Mouse (Mus musculus) embryonic facial prominence, embryonic 15.5 days (tissue): ENCODE results near the gene Krcc1. TPM values are rescaled to one million over a fixed set of nuclear protein-coding genes. Genes with fewer than 3 reads are reported as not detected.
"Not testable (repeated sequence)": the region's sequence is repeated elsewhere in the genome, so short reads cannot be mapped to it uniquely, and the experiment has no call there.

ENCODE experiments used
- ATAC-seq: fragments of 200-750 bp; cut with Nextera tagmentation; 2 replicates; pipeline ENCODE4 v1.8.0; 2017; ENCODE audit warnings: low read depth, moderate TSS enrichment; ENCODE audit not compliant: insufficient number of reproducible peaks, low FRiP score, low TSS enrichment
- H3K27ac ChIP-seq: fragments of 300-500 bp; sonication (generic); replicated peaks from 2 replicates; pipeline ENCODE4 v1.5.1; 2015; ENCODE audit warnings: mild to moderate bottlenecking, inconsistent platforms
- H3K27me3 ChIP-seq: fragments of 300-500 bp; sonication (generic); 2 replicates; pipeline ENCODE4 v1.6.1; 2015; ENCODE audit warnings: inconsistent platforms
- H3K36me3 ChIP-seq: fragments of 300-500 bp; sonication (generic); 2 replicates; pipeline ENCODE4 v1.6.1; 2015; ENCODE audit warnings: mild to moderate bottlenecking, inconsistent platforms
- H3K4me1 ChIP-seq: fragments of 300-500 bp; sonication (generic); 2 replicates; pipeline ENCODE4 v1.6.1; 2015; ENCODE audit warnings: inconsistent platforms
- H3K4me2 ChIP-seq: fragments of 300-500 bp; sonication (generic); replicated peaks from 2 replicates; pipeline ENCODE4 v1.6.1; 2015; ENCODE audit warnings: mild to moderate bottlenecking, inconsistent platforms
- H3K4me3 ChIP-seq: fragments of 300-500 bp; sonication (generic); replicated peaks from 2 replicates; pipeline ENCODE4 v1.5.1; 2015; ENCODE audit warnings: mild to moderate bottlenecking, inconsistent platforms
- H3K9ac ChIP-seq: fragments of 300-500 bp; sonication (generic); 2 replicates; pipeline ENCODE4 v1.6.1; 2015; ENCODE audit warnings: inconsistent platforms
- H3K9me3 ChIP-seq: fragments of 300-500 bp; sonication (generic); replicated peaks from 2 replicates; pipeline ENCODE4 v1.6.1; 2016; ENCODE audit warnings: inconsistent platforms
- WGBS: fragments of 180-500 bp; shearing (Covaris S2); methylation state at CpG from one replicate; pipeline ENCODE4 v1.1.7; 2015; 5-methylcytosine and 5-hydroxymethylcytosine counted together
- polyA plus RNA-seq: library from polyadenylated mRNA; unstranded; fragments of >200 nt; fragmentation: Nextera tagmentation; extraction: Ambion mirVana; gene quantifications from 2 replicates; pipeline ENCODE4 v1.2.1, GENCODE M21; 2015

Gene Krcc1
- polyA plus RNA-seq, 1 experiment from 2014 or later, result 47.3 TPM

DNA sequence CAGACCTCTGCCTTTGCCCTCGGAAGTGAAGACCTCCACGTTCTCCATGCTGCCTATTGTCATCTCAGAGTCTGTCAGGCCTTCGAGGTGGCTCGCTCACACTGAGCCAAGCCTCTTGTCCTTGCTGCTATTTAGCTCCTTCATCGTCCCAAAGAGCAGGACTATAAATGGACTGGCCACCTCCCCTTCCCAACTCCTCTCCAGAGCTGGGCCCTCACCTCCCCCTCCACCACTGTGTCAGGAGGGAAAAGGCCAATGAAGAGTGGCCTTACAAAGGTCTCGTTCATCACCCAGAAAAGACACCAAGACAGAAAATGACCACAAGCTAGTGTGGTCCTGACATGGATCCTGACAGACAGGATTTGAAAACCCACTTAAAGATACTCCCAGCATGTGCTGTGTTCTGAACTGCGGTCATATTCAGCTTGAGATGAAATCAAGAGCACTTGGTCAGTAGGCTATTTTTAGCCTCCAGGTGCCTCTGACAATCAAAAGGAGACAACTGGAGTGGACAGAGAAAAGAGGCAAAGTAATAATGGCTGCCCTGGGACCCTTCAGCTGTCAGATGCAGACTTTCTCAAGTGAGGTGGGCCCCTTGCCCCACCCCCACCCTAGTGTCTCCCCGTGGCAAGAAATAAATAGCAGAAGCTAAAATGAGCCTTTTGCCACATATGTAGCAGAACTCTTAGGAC lies 9.2 kb upstream of the Krcc1 start:
- no peak overlapping the region for H3K27ac ChIP-seq
- 76% methylated on average over 8 of the region's 8 CpGs for WGBS
- no peaks in the 10 kb centered on the region for H3K27me3 ChIP-seq
- no peaks in the 10 kb centered on the region for H3K9me3 ChIP-seq
- H3K4me1 ChIP-seq, result no peaks in the 10 kb centered on the region
- peak; percentile 77 for ATAC-seq
- H3K4me2 ChIP-seq, result no peak overlapping the region
- H3K9ac ChIP-seq, result no peak overlapping the region
- no peak overlapping the region for H3K4me3 ChIP-seq
- no peaks in the 10 kb centered on the region for H3K36me3 ChIP-seq

DNA sequence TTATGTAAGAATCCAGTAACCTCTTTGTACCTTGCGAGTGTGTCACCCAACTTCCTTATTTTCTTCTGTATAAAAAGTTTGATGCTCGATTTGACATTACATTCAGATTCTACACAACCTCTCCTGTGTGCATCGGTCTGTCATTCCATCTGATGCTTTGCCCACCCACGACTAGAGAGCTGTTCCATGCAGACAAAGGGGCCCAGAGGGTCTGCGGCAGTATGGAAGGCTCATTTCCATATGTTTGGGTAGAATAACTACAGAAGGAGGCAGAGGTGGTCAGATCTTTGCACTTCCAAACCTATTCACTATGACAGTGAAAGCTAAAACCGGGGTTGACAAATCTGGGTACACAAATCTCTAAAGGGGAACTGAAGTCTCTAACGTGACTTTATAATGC lies 3.9 kb upstream of the Krcc1 start:
- not testable (repeated sequence) for H3K27me3 ChIP-seq, H3K36me3 ChIP-seq, H3K4me2 ChIP-seq, H3K9me3 ChIP-seq, H3K27ac ChIP-seq, ATAC-seq, H3K4me1 ChIP-seq, H3K4me3 ChIP-seq, H3K9ac ChIP-seq
- 73% methylated on average over 7 of the region's 7 CpGs for WGBS

DNA sequence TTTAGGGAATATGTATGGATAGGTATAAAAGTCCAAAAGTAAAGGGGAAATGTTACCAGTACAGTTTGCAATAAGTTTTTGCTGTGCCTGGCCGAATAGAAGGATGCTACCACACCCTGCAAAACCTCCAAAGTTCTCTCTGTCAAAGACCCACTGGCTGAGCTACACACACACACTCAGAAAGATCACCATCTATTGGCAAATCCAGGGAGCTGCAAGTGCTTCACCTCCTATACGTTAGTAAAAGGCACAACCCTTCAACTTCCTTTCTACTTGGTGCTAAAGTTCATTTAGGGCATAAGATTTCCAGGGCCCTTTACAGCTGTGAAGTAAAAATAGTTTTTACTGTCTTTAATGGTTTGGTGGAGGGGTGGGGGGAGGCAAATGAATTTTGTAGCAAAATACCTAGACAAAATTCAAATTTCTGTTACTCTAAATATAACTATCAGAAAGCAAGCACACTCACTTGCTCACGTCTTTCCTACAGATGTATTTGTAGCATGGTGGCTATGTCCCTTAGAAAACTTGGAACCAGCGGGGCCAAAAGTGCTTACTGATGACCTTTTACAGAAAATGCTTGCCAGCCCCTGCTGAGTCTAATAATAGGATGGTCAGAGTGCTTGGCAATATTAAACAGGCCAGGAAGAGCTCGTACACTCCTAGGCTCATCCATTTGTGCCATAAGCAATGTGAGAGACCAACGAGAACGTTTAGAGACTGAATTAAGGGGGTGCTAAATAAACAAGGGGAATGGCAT lies 2.4 kb upstream of the Krcc1 start:
- no peak overlapping the region for H3K27ac ChIP-seq
- H3K9me3 ChIP-seq, result no peaks in the 10 kb centered on the region
- 66% methylated on average over 7 of the region's 7 CpGs for WGBS
- H3K36me3 ChIP-seq, result no peaks in the 10 kb centered on the region
- H3K9ac ChIP-seq, result no peak overlapping the region
- no peak overlapping the region for H3K4me3 ChIP-seq
- no peak for ATAC-seq
- no peak overlapping the region for H3K4me2 ChIP-seq
- H3K4me1 ChIP-seq, result peaks cover 6% of the 10 kb centered on the region
- H3K27me3 ChIP-seq, result no peaks in the 10 kb centered on the region

DNA sequence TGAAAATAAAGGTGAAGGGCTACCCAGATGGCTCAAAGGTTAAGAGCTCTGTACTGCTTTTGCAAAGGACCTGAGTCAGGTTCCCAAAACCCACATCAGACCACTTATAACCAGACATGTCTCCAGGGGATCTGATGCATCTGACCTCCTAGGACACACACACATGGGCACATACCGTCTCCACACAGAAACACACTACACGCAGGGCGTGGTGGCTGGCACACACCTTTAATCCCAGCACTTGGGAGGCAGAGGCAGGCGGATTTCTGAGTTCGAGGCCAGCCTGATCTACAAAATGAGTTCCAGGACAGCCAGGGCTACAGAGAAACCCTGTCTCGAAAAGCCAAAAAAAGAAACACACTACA lies 1.8 kb upstream of the Krcc1 start:
- WGBS, result 89% methylated on average over 6 of the region's 6 CpGs

DNA sequence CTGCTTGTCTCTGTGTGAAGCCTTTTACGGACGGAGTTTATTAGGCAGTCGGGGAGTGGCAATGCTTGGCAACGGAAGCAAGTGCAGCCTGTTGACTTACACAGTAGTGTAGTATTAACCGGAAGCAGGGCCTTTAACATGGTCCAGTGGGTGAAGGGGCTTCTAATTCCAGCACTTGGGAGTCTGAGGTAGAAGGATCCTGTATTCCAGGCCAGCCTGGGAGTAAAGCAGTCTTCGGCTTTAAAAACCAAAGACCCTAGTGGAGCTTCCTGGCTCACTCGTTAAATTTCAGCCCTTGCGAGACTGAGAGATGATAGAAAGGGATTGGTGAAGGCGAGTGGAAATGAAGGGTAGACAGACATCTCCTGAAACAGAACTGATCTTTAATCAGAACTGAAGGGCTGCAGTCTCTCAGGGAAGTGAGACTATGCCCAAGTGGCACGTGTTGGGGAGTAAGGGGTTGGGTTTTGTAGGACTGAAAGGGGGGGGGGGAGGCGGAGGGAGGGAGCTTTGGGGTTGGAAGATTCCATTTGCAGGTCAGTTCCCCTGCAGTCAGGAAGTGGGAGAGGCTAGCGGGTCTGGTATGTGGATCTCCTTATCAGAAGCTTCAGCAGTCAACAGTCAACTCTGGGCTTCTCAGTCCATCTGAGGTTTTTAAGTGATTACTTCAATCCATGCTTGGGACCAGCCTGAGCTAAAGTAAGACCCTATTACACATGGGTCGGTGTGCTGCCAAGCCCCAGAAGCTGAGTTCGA lies 998 bp upstream of the Krcc1 start:
- H3K4me3 ChIP-seq, result peak overlapping the region; percentile 92
- WGBS, result 30% methylated on average over 14 of the region's 14 CpGs
- peak; percentile 1; the same call in 1 of the 2 replicates for ATAC-seq
- H3K27me3 ChIP-seq, result no peaks in the 10 kb centered on the region
- peak overlapping the region; percentile 51 for H3K4me2 ChIP-seq
- no peaks in the 10 kb centered on the region for H3K9me3 ChIP-seq
- no peaks in the 10 kb centered on the region for H3K36me3 ChIP-seq
- peak overlapping the region; percentile 97 for H3K27ac ChIP-seq
- no peak overlapping the region for H3K9ac ChIP-seq
- peaks cover 6% of the 10 kb centered on the region for H3K4me1 ChIP-seq

More for the DNA sequence above, 1.8 kb upstream of the Krcc1 start:
- H3K9ac ChIP-seq, H3K4me1 ChIP-seq, ATAC-seq, H3K4me2 ChIP-seq, H3K9me3 ChIP-seq, H3K4me3 ChIP-seq, H3K27ac ChIP-seq, H3K36me3 ChIP-seq, H3K27me3 ChIP-seq: not testable (repeated sequence)

DNA sequence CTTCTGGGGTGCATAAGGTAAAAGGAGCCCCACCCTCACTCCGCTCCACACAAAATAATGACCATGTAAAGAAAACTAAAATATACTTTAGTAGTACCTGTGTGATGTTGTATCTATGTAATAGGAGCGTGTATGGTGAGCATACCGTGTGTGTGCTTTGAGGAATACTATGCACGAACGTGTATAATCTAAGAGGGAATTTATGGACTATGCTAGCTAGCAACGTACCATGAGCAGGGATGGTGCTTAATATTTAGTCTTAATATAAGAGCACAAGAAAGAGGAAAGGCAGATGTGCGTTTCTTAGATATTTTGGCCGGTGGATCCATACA lies 454 bp upstream of the Krcc1 start:
- Histone ChIP-seq H3K4me2 (peak overlapping the region; percentile 51), H3K9me3 (no peaks in the 10 kb centered on the region), H3K27ac (peak overlapping the region; percentile 97), H3K36me3 (no peaks in the 10 kb centered on the region), H3K4me3 (peak overlapping the region; percentile 92), H3K9ac (no peak overlapping the region), H3K27me3 (no peaks in the 10 kb centered on the region), H3K4me1 (peaks cover 6% of the 10 kb centered on the region)
- ATAC-seq, result peak; percentile 13; the same call in 1 of the 2 replicates
- 0% methylated on average over 8 of the region's 8 CpGs for WGBS

DNA sequence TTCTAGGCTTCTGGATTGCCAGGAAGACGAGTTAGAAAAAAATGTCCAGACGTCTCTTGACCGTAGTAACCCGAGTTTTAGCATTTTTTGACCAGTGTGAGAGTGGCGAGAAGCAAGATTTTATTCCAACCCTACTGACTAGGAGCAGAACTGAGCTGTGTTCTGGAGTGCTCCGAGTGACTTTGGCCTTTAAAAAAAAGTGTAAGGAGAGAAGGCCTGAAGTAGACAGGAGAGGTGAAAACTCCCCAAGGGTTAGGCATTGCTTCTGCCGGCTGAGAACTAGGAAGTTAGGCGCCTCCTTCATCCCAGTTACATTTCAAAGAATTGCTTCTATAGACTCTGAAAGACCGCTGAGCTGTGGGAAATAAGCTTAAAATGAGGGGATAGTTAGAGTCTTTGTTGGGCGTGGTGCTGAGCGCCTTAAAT lies 852 bp downstream of the Krcc1 start:
- Histone ChIP-seq H3K4me1 (peaks cover 6% of the 10 kb centered on the region), H3K36me3 (no peaks in the 10 kb centered on the region), H3K9me3 (no peaks in the 10 kb centered on the region), H3K27me3 (no peaks in the 10 kb centered on the region), H3K4me2 (peak overlapping the region; percentile 51), H3K9ac (peak overlapping the region; percentile 97), H3K27ac (peak overlapping the region; percentile 97), H3K4me3 (peak overlapping the region; percentile 92)
- under 1% methylated on average over 11 of the region's 11 CpGs for WGBS
- ATAC-seq, result no peak

DNA sequence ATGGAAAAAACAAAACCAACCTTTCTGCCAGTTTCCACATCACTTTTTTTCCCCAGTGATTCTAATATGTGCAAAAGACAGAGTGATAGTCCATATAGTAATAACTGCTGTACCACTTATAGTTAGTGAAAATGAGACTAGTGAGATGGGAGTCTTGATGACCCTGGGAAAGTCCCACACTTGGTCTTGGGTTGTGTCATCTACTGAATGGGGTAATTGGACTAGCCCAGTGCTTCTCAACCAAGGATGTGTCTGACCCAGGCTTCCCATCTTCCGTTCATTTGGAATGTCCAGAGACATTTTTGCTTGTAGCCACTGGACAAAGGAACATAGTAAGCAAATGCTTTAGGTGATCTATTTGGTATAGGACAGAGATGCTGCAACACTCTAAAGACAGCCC lies 2.2 kb downstream of the Krcc1 start:
- Histone ChIP-seq H3K4me3 (no peak overlapping the region), H3K9ac (no peak overlapping the region), H3K9me3 (no peaks in the 10 kb centered on the region), H3K36me3 (no peaks in the 10 kb centered on the region), H3K27ac (no peak overlapping the region), H3K4me2 (no peak overlapping the region), H3K4me1 (peaks cover 6% of the 10 kb centered on the region), H3K27me3 (no peaks in the 10 kb centered on the region)
- 89% methylated on average over 1 of the region's 1 CpGs for WGBS
- ATAC-seq, result no peak

DNA sequence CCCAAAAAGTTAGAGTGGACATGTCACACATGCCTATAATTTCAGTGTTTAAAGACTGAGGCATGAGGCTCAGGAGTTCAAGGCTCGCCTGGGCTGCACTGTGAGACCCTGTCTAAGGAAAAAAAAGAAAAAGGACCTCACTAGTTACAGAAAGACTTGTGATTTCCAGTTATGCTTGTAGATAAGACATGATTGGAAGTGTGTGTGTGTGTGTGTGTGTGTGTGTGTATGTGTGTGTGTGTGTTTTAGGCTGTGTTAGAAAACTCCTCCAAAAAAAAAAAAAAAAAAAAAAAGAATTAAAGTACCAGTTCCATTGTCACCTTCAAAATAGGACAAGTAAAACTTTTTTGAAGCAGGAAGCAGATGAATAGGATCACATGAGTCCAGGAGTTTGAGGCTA lies 3.1 kb downstream of the Krcc1 start:
- no peaks in the 10 kb centered on the region for H3K27me3 ChIP-seq
- H3K9me3 ChIP-seq, result no peaks in the 10 kb centered on the region
- no peak overlapping the region for H3K4me3 ChIP-seq
- H3K4me1 ChIP-seq, result peaks cover 6% of the 10 kb centered on the region
- no peaks in the 10 kb centered on the region for H3K36me3 ChIP-seq
- ATAC-seq, result no peak
- no peak overlapping the region for H3K9ac ChIP-seq
- WGBS, result 91% methylated on average over 1 of the region's 1 CpGs
- H3K27ac ChIP-seq, result no peak overlapping the region
- H3K4me2 ChIP-seq, result no peak overlapping the region

DNA sequence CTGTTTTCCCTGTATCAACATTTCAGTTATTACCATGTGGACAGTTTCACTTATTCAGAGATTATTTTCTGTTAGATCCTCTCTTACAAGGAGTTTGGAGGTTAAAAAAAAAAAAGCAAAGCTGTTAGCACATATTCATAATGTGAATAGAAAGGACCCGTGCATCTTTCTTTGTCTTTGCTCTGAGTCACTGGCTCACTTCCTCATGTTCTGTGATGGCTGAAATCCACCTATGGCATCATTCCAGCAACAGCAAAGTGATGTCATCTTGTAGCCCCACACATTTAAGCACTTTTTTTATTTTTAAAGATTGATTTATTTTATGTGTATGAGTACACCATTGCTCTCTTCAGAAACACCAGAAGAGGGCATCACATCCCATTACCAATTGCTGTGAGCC lies 7.9 kb downstream of the Krcc1 start:
- Histone ChIP-seq H3K9ac (no peak overlapping the region), H3K4me1 (no peaks in the 10 kb centered on the region), H3K36me3 (peaks cover 5% of the 10 kb centered on the region), H3K27me3 (no peaks in the 10 kb centered on the region), H3K4me2 (no peak overlapping the region), H3K27ac (no peak overlapping the region), H3K4me3 (no peak overlapping the region), H3K9me3 (no peaks in the 10 kb centered on the region)
- ATAC-seq, result no peak
- WGBS, result 72% methylated on average over 1 of the region's 1 CpGs

DNA sequence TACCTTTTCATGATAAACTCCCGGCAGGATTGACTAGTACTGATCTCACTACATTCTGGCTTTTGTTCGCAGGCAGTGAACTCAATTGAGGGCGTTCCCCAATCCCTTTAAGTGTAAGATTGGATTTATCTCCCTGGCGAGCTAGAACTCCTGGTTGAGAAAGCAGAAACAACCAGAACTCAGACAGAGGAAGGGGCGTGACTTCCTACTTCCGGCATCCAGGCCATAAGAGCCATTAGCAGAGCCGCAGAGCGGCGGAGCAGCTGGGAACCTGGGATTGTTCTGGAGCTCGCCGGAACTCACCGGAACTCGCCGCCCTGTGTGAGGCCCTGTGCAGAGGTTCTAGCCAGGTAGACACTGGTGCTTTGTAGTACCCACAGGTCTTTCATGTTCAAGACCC lies 22.0 kb downstream of the Krcc1 start:
- Histone ChIP-seq H3K27me3 (no peaks in the 10 kb centered on the region), H3K9ac (no peak overlapping the region), H3K27ac (no peak overlapping the region), H3K36me3 (no peaks in the 10 kb centered on the region), H3K4me1 (no peaks in the 10 kb centered on the region), H3K9me3 (no peaks in the 10 kb centered on the region), H3K4me3 (no peak overlapping the region), H3K4me2 (no peak overlapping the region)
- 88% methylated on average over 14 of the region's 14 CpGs for WGBS
- ATAC-seq, result no peak; the same call in 1 of the 2 replicates
